Mouse (Mus musculus): ENCODE results near the gene Noxred1. TPM values are rescaled to one million over a fixed set of nuclear protein-coding genes. Genes with fewer than 3 reads are reported as not detected.
"Not testable (repeated sequence)": the region's sequence is repeated elsewhere in the genome, so short reads cannot be mapped to it uniquely, and the experiment has no call there.

Noxred1 gene
- polyA plus RNA-seq, 1 experiment from 2014 or later = 1.7 TPM

GRCm38 (mm10) chr12:87219362-87219761, 19.2 kb downstream of the Noxred1 start:
- WGBS = 75% methylated on average over 7 of the region's 7 CpGs
- H3K4me2 ChIP-seq = no peak overlapping the region
- no peak overlapping the region for H3K4me3 ChIP-seq
- no peaks in the 10 kb centered on the region for H3K36me3 ChIP-seq
- H3K9ac ChIP-seq = no peak overlapping the region
- H3K27me3 ChIP-seq = no peaks in the 10 kb centered on the region
- H3K9me3 ChIP-seq = no peaks in the 10 kb centered on the region
- H3K4me1 ChIP-seq (replicated peaks) = no peaks in the 10 kb centered on the region
- ATAC-seq (ENCODE audit: low read depth) = no peak
- no peak overlapping the region for H3K27ac ChIP-seq (replicated peaks)

GRCm38 (mm10) chr12:87217596-87217995, 20.9 kb downstream of the Noxred1 start:
- no peak overlapping the region for H3K4me3 ChIP-seq
- no peaks in the 10 kb centered on the region for H3K27me3 ChIP-seq
- H3K36me3 ChIP-seq = no peaks in the 10 kb centered on the region
- ATAC-seq (ENCODE audit: low read depth) = no peak
- no peak overlapping the region for H3K4me2 ChIP-seq
- no peaks in the 10 kb centered on the region for H3K9me3 ChIP-seq
- no peak overlapping the region for H3K9ac ChIP-seq
- H3K4me1 ChIP-seq (replicated peaks) = no peaks in the 10 kb centered on the region
- H3K27ac ChIP-seq (replicated peaks) = no peak overlapping the region

GRCm38 (mm10) chr12:87216053-87216452, 22.5 kb downstream of the Noxred1 start:
- Histone ChIP-seq H3K27ac (replicated peaks) (no peak overlapping the region), H3K4me2 (no peak overlapping the region), H3K9me3 (no peaks in the 10 kb centered on the region), H3K36me3 (no peaks in the 10 kb centered on the region), H3K4me1 (replicated peaks) (no peaks in the 10 kb centered on the region), H3K27me3 (no peaks in the 10 kb centered on the region), H3K9ac (no peak overlapping the region), H3K4me3 (no peak overlapping the region)
- WGBS = 69% methylated on average over 2 of the region's 2 CpGs
- ATAC-seq (ENCODE audit: low read depth) = no peak

- Histone ChIP-seq H3K36me3 (no peaks in the 10 kb centered on the region), H3K9me3 (no peaks in the 10 kb centered on the region), H3K4me3 (no peak overlapping the region), H3K27ac (replicated peaks) (no peak overlapping the region), H3K9ac (no peak overlapping the region), H3K4me1 (replicated peaks) (no peaks in the 10 kb centered on the region), H3K4me2 (no peak overlapping the region), H3K27me3 (no peaks in the 10 kb centered on the region)
- WGBS = 63% methylated on average over 2 of the region's 2 CpGs
- no peak for ATAC-seq (ENCODE audit: low read depth)
Observed at GRCm38 (mm10) chr12:87212844-87213606, 25.5 kb downstream of the Noxred1 start.

- H3K9ac ChIP-seq; H3K4me2 ChIP-seq; H3K9me3 ChIP-seq; H3K27ac ChIP-seq (replicated peaks); H3K4me3 ChIP-seq; H3K4me1 ChIP-seq (replicated peaks); H3K27me3 ChIP-seq; H3K36me3 ChIP-seq; ATAC-seq (ENCODE audit: low read depth): not testable (repeated sequence)
- 94% methylated on average over 5 of the region's 5 CpGs for WGBS
Observed at GRCm38 (mm10) chr12:87205789-87206188, 32.7 kb downstream of the Noxred1 start.

- H3K27ac ChIP-seq (replicated peaks) = no peak overlapping the region
- no peaks in the 10 kb centered on the region for H3K36me3 ChIP-seq
- H3K9ac ChIP-seq = no peak overlapping the region
- no peaks in the 10 kb centered on the region for H3K27me3 ChIP-seq
- H3K4me2 ChIP-seq = no peak overlapping the region
- no peaks in the 10 kb centered on the region for H3K9me3 ChIP-seq
- peaks cover 28% of the 10 kb centered on the region for H3K4me1 ChIP-seq (replicated peaks)
- WGBS = 76% methylated on average over 5 of the region's 5 CpGs
- H3K4me3 ChIP-seq = no peak overlapping the region
- no peak for ATAC-seq (ENCODE audit: low read depth)
Observed at GRCm38 (mm10) chr12:87201694-87202093, 36.8 kb downstream of the Noxred1 start.

- Histone ChIP-seq H3K36me3 (no peaks in the 10 kb centered on the region), H3K4me2 (peak within 1 kb of the TSS; percentile 79), H3K9me3 (no peaks in the 10 kb centered on the region), H3K9ac (peak within 1 kb of the TSS; percentile 92), H3K27me3 (no peaks in the 10 kb centered on the region), H3K4me1 (replicated peaks) (peaks cover 28% of the 10 kb centered on the region), H3K4me3 (peak within 1 kb of the TSS; percentile 87), H3K27ac (replicated peaks) (peak within 1 kb of the TSS; percentile 93)
- ATAC-seq (ENCODE audit: low read depth) = peak; percentile 96
- 1% methylated on average over 60 of the region's 70 CpGs for WGBS
Observed at GRCm38 (mm10) chr12:87199973-87200586, 38.5 kb downstream of the Noxred1 start, which contains the start of gene Tmed8. Gene Tmed8, minus strand, starts transcription at chr12:87200454.

GRCm38 (mm10) chr12:87199206-87199972, 39.1 kb downstream of the Noxred1 start, which contains the start of gene Samd15:
Gene Samd15, plus strand, starts transcription at chr12:87199723.
- WGBS = under 1% methylated on average over 35 of the region's 38 CpGs
- Histone ChIP-seq H3K9ac (peak within 1 kb of the TSS; percentile 92), H3K27ac (replicated peaks) (peak within 1 kb of the TSS; percentile 93), H3K4me1 (replicated peaks) (peaks cover 28% of the 10 kb centered on the region), H3K4me2 (peak within 1 kb of the TSS; percentile 79), H3K9me3 (no peaks in the 10 kb centered on the region), H3K36me3 (no peaks in the 10 kb centered on the region), H3K27me3 (no peaks in the 10 kb centered on the region), H3K4me3 (peak within 1 kb of the TSS; percentile 87)
- ATAC-seq (ENCODE audit: low read depth) = peak; percentile 80

GRCm38 (mm10) chr12:87198792-87199191, 39.7 kb downstream of the Noxred1 start:
- 44% methylated on average over 6 of the region's 6 CpGs for WGBS
- ATAC-seq (ENCODE audit: low read depth) = no peak

GRCm38 (mm10) chr12:87196310-87196709, 42.2 kb downstream of the Noxred1 start:
- Histone ChIP-seq H3K27me3 (no peaks in the 10 kb centered on the region), H3K27ac (replicated peaks) (no peak overlapping the region), H3K4me2 (no peak overlapping the region), H3K9ac (no peak overlapping the region), H3K4me1 (replicated peaks) (peaks cover 32% of the 10 kb centered on the region), H3K9me3 (no peaks in the 10 kb centered on the region), H3K4me3 (no peak overlapping the region), H3K36me3 (no peaks in the 10 kb centered on the region)
- no peak for ATAC-seq (ENCODE audit: low read depth)

More at GRCm38 (mm10) chr12:87198792-87199191, 39.7 kb downstream of the Noxred1 start:
- Histone ChIP-seq H3K27me3 (no peaks in the 10 kb centered on the region), H3K27ac (replicated peaks) (no peak overlapping the region), H3K4me1 (replicated peaks) (peaks cover 28% of the 10 kb centered on the region), H3K9ac (peak overlapping the region; percentile 92), H3K4me3 (peak overlapping the region; percentile 87), H3K4me2 (peak overlapping the region; percentile 79), H3K9me3 (no peaks in the 10 kb centered on the region), H3K36me3 (no peaks in the 10 kb centered on the region)

- Histone ChIP-seq H3K27ac (replicated peaks) (no peak overlapping the region), H3K9me3 (no peaks in the 10 kb centered on the region), H3K9ac (no peak overlapping the region), H3K4me3 (no peak overlapping the region), H3K4me2 (no peak overlapping the region), H3K4me1 (replicated peaks) (peaks cover 29% of the 10 kb centered on the region), H3K27me3 (no peaks in the 10 kb centered on the region), H3K36me3 (no peaks in the 10 kb centered on the region)
- 97% methylated on average over 1 of the region's 1 CpGs for WGBS
- ATAC-seq (ENCODE audit: low read depth) = no peak
Observed at GRCm38 (mm10) chr12:87195069-87195468, 43.5 kb downstream of the Noxred1 start.

GRCm38 (mm10) chr12:87193008-87193407, 45.5 kb downstream of the Noxred1 start:
- Histone ChIP-seq H3K27ac (replicated peaks) (no peak overlapping the region), H3K4me1 (replicated peaks) (peaks cover 14% of the 10 kb centered on the region), H3K9me3 (no peaks in the 10 kb centered on the region), H3K27me3 (no peaks in the 10 kb centered on the region), H3K4me3 (no peak overlapping the region), H3K9ac (no peak overlapping the region), H3K36me3 (no peaks in the 10 kb centered on the region), H3K4me2 (no peak overlapping the region)
- WGBS = 89% methylated on average over 3 of the region's 3 CpGs
- ATAC-seq (ENCODE audit: low read depth) = no peak

Data from neural tube, embryonic 13.5 days (tissue).